Mouse (Mus musculus) cerebellum, adult 11-12 months (tissue): Measurements from ENCODE around the gene Ybx2.
"Not testable (repeated sequence)": the region's sequence is repeated elsewhere in the genome, so short reads cannot be mapped to it uniquely, and the experiment has no call there.

ENCODE experiments used
- DNase-seq: peaks from one replicate; pipeline ENCODE4 v3.0.0; 2022

Ybx2 gene

GRCm38 (mm10) chr11:69915667-69916627, 19.6 kb upstream of the Ybx2 start:
- no peak for DNase-seq

DNA sequence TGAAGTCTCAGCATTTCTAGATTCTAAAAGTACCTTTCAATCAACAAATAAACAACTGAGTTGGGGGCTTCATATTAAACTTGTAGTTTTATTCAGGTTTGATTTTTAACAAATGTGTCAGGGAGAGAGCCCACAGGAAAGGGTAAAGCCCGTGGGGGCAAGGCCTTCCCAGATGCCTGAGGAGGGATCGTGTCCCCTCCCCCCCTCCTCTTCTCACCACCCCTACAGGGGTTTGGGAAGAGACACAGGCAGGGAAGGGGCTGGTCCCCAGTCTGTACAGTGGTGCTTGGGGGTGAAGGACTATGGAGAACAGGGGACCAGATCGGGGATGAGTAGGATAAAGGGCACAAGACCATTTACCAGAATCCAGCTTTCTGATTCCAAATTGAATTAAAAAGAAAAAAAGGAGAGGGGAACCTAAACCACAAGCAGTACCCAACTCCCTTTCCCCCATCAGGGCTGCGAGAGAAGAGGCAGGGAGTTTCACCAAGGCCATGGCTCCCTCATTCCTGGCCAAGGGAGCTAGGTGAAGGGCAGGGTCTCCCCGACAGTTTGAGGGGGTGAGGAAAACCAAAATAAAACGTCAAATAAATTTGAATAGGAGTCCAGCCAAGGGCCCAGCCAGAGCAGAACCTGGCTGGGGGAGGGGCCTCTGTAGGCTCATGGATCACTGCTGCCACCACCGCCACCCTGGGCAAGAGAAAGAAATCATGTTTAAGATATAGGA, 18.8 kb upstream of the Ybx2 start:
- DNase-seq: not testable (repeated sequence)

DNA sequence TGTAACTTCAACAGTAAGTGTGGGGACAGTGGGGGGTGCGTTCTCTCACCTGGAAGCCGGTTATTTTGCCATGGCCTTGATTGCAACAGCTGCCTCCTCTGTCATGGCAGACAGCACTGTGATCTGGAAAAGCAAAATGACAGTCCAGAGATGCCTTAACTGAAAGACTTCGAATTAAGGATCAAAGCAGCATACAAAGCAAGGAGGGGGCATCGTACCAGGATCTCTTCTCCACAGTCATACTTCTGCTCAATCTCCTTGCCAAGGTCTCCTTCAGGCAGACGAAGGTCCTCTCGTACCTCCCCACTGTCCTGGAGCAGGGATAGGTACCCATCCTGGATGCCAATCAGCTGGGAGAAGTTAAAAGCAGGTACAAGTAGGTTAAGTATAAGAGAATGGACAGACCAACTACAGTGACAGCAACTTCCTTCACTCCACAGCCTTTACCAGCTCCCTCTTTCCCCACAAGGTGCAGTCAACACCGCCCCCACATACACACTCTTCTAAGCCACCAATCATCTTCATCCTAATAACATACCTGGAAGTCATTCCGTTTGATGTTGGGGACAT, 18.1 kb upstream of the Ybx2 start:
- no peak for DNase-seq

DNA sequence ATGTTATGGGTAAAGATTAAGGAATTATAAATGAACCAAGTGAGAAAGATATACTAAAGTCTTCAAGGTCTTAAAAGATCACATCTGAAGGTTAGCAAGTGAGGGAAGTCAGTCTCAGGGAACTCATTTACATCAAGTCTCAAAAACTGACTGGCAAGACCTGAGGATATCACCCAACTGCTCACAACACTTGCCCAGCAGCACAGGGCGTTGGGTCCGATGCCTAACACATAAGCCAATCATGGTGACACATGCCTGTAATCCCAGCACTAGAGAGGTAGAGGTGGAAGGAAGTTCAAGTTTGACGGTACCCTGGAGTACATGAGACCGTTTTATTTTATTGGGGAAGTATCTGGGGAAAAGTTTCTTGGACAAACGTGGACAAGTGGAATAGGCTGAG, 17.5 kb upstream of the Ybx2 start:
- DNase-seq: no peak

DNA sequence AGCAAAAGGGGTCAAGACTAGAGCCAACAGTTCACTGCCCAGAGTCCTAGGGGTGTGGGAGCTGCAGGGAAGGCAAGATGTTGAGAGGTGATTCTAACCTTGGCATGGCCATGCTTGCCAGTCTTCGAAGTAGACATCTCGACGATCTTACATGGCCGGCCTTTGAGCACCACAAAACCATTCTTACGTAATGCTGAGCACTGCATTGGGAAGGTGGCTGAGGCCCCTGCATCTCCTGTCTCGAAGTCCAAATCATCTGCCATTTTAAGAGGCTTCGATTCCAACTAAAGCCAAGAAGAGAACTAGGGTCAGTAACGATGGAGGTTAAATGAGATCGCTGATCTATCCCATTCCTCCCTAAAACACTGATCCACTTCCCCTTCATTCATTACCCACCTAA, 16.5 kb upstream of the Ybx2 start:
- DNase-seq: no peak

DNA sequence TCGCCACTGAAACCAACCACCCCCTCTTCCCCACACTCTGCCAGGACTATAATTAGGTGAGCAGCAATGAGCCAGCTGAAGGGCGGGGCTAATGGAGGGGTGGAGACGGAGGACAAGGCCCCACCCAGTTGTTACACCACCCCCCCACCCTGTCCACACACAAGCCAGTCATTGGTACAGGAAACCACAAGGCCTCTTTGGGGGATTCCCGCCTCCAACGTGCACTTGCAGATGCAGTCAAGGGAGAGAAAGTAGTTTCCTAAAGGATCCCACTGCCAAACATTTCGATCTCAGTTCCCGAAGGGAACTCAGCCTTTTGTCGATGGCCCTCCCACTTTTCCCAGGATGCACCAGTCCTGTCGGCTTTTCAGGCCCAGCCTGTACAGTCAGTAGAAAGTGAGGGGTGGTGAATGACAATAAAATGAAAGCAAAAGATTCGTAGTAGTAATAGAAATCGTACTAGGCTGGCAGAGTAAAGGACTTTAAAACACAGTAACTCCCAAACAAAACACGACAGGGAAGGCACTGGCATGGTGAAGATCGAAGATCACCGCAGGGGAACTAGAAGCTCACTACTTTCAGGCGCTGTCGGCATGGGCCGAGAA, 15.8 kb upstream of the Ybx2 start:
- peak; percentile 67 for DNase-seq

DNA sequence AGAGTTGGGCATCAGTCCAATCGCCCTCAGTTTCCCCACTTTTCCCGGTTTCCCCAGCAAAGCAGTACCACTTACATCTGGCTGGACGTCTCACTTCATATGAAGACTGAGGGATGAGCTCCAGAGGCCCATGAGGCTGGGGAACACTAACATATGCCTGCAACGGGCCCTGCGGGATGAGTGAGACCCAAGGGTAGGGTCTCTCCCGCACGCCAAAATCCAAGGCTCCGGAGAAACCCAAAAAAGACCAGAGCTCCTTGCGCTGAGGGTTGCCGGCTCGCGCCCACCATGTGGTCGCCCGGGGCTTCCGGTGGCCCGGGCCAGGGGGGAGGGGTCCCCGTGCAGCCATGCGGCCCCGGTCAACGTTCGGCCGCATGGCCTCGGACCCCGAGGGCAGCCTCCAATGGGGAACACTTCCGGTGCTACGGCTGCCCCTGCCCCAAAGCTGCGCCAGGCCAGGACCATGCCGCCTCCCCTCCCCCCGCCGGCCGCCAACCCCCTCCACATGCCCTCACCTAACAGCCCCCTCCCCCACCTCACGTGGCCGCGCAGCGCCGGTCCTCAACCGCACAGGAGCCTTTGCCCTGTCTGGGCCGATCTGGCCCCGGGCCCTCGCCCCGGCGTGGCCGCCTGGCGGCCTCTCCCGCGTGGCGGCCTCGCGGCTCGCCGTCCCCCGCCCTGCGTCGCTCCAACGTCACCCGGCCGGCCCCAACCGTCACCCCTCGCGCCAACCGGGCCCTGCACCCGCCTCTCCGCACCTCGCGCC, 15.1 kb upstream of the Ybx2 start:
- DNase-seq: peak; percentile 77

- DNase-seq: peak; percentile 100
Measured at GRCm38 (mm10) chr11:69921114-69922011, 14.2 kb upstream of the Ybx2 start, which contains the start of gene Eif5a. Eif5a (minus strand) TSS chr11:69921958.

GRCm38 (mm10) chr11:69922012-69922756, 13.4 kb upstream of the Ybx2 start:
- DNase-seq: no peak

GRCm38 (mm10) chr11:69922796-69923195, 12.8 kb upstream of the Ybx2 start:
- DNase-seq: no peak

- no peak for DNase-seq
Measured at GRCm38 (mm10) chr11:69927501-69927900, 8.1 kb upstream of the Ybx2 start.

DNA sequence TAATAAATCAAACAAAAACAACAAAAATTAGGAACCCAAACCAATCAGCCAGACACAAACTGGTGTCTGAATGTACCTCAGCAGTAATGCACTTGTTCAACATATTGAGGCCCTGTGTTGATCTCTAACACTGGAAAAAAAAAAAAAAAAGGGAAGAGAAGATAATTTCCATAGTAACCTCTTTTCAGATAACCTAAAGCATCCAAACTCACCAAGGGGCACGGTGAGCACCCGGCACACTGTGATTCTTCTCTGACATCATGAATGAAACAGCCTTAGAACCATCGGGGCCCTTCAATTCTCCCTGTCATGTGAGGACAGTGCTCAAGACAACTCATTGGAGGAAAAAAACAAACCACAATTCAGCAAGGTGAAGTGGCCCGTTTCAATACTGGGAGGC, 5.9 kb upstream of the Ybx2 start:
- DNase-seq: no peak

GRCm38 (mm10) chr11:69930176-69930575, 5.4 kb upstream of the Ybx2 start:
- DNase-seq: not testable (repeated sequence)

GRCm38 (mm10) chr11:69930967-69931537, 4.5 kb upstream of the Ybx2 start:
- DNase-seq: no peak

GRCm38 (mm10) chr11:69931769-69932168, 3.8 kb upstream of the Ybx2 start:
- DNase-seq: no peak

DNA sequence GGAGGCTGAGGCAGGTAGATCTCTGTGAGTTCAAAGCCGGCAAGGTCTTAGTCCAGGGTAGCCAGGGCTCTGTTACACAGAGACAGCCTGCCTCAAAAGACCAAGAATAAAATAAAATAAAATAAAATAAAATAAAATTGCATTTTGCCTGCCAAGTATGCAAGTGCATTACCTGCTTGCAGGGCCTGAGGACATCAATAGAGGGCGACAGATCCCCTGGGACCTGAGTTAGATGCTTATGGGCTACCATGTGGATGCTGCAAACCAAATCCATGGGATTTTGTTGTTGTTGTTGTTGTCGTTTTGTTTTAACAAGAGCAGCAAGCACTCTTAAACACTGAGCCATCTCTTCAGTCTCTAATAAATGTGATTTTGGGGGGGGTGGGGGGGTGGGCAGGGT, 3.3 kb upstream of the Ybx2 start:
- no peak for DNase-seq

GRCm38 (mm10) chr11:69933066-69933465, 2.5 kb upstream of the Ybx2 start:
- no peak for DNase-seq

DNA sequence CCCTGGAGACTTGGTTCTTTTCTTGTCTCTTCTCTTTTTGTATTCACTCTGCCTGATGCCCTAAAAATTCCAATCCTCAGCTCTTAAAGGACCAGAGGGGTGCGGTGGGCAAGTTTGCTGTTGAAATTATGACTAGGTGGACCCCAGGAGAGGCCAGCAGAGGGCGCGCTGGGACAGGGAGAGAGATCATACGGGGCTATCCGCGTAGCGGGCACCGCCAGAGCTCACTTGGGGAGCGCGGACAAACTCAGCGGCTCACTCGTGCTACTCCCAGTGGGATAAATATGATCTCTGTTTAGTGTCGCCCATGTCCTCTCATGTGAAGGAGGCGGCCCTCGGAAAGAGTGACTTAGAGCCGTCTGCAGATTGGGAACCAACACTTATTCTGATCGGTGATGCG, 1.4 kb upstream of the Ybx2 start:
- peak; percentile 78 for DNase-seq

DNA sequence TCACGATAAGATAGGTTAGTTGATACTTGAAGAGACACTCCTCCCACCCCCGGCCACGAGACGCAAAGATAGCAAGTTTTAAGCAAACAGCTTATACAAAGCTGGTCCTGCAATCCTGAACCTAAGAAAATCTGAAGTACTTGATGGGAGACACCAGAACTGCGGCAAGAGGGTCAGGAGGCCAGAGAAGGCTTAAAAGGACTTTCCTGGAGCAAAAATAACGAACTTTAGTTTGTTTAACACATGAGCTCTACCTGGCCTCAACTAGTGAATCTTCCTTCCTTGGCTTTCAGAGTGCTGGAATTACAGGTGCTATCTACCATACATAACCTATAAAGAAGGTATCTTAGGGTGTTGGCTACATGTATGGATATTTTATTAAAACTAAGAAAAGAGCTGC, 915 bp upstream of the Ybx2 start:
- no peak for DNase-seq

GRCm38 (mm10) chr11:69936156-69936555, 560 bp downstream of the Ybx2 start:
- DNase-seq: no peak
